Mouse (Mus musculus) left cerebral cortex, adult 8-10 months (tissue): ENCODE measurements around the gene Atp13a1. TPM values are rescaled to one million over a fixed set of nuclear protein-coding genes. Genes with fewer than 3 reads are reported as not detected.

Experiments used
- DNase-seq, 2 experiments: peaks; one replicate each; pipeline ENCODE4 v3.0.0; 2022; ENCODE audit warnings: low spot score in 2 of 2
- total RNA-seq, 4 experiments: library from RNA; stranded (reverse); gene quantifications; 2 replicates each; pipeline ENCODE4 v1.2.4; 2022

Atp13a1 gene
- total RNA-seq, 4 experiments from 2014 or later: 32.9 to 37.1 (median 35.3) TPM

DNA sequence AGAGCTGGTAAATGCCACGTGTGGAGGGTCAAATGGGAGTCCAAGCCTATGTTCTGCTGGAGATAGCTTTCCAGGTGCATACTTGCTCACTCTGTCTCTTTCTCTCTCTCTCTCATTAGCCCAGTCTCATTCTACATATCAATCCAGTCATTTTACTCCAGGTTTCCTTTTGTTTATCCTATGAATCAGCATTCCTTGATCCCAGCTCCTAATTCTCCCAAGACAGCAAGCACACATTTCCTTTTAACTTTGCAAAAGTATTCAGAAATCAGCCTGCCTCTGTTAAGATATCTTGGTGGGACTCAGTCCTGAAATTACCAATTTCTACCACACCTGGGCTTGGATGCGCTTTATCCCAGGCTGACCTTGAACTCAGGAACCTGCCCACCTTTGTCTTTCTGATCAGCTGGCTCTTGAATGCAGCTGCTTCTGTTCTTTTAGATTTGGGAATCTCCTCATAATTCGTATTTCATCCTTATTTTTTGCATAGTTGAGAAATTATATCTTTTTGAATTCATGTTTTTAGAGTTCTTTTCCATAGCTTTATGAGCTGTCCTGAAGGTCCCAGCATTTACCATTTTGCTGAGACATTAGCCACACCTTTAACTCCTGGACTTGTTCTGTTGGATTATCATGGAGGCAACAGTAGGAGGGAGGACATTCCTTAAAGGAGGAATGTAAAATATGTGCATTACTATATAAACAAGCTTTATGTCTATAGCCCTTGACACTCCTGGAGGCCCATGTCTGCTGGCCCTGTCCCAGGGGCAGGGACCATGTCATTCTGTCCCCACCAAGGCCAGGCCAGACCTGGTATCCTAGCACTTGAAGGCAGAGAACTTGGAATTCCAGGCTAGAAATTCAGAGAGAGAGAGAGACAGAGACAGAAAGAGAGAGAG lies 56.5 kb downstream of the Atp13a1 start:
- DNase-seq: no peak

DNA sequence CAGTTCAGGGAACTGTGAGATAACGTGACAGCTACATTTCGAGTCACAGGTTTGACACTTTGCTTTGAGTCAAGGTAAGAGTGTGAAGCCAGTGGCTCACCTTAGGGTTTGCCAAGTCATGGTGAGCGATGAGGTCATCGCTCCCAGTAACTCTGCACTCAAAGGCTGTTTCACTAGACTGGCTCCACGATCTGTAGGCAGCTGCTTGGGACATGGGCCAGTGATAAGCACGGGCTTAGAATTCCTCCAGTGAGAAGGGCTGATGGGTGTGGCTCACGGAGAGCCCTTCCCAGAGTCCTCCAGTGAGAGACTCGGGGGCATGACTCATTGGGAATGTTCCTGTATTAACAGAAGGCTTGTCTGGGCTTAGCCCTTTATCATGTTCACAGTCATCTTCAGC lies 58.0 kb downstream of the Atp13a1 start:
- no peak for DNase-seq

DNA sequence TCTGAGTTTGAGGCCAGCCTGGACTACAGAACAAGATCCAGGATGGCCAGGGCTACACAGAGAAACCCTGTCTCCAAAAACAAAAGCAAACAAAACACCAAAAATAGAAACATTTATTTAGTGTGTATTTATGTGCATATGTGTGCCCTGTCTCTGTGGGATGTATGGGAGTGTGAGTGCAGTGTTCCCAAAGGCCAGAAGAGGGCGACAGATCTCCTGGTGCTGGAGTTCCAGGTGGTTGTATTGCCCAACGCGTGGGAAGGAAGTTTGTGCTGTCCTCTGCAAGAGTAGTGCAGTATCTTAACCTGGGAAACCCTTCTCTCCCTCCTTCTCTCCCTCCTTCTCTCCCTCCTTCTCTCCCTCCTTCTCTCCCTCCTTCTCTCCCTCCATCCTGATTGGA lies 58.9 kb downstream of the Atp13a1 start:
- DNase-seq: no peak

DNA sequence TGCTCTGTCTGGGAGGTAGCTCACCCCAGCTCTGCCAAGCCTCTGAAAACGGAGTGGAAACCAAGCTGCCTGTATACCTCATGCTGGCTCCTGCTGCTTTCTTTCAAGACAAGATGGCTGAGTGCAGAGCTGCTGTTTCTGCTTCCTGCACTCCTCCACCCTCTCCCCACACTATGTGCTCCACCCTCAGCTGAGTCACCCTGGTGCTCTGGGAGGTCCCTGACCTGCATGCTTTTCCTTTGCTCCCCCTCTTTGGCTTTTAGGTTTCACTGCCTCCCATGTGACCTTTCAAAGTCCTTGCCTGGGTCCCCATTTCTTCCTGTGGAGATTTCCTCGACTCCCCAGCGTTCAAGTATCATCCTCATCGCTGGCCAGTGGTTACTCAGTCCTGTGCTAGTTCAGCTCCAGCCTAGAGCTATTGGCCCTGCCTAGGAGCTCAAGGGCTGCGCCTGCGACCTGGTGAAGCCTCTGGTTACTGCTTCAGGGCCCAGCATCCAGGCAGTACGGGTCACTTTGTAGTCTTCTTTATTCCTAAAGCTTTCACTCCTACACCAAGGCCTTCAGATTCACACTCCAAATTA lies 60.1 kb downstream of the Atp13a1 start:
- DNase-seq: no peak

DNA sequence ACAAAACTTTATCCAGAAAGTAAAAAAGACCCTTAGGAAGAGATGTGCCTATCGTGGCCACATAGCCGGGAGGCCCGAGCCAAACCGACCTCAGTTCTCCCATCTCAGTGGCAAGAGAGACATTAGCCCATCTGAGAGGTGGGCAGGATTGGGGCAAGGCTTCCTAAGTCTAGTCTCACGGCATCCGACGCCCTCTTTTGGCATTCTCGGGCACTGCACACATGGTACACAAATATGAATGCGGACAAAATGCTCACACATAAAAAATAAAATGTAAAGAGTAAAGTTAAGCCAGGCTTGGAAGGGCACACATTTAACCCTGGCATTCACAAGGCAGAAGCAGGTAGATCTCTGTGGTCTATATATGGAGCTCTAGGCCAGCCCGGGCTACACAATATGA lies 62.9 kb downstream of the Atp13a1 start:
- DNase-seq: no peak

Other genes starting within 250 kb of the Atp13a1 start
- 10 to 100 TPM; 15.1 to 21.7 (median 18.7) TPM for gene Zfp868, start 165.6 kb upstream of the Atp13a1 start, total RNA-seq
- gene Zfp964, start 136.7 kb upstream of the Atp13a1 start, total RNA-seq: 1 to 10 TPM; 3.6 to 4.6 (median 4.3) TPM
- gene Zfp869, start 80.4 kb upstream of the Atp13a1 start, total RNA-seq: 10 to 100 TPM; 22.9 to 25.9 (median 23.9) TPM
- 1 to 10 TPM; 3.3 to 4.3 (median 3.6) TPM for gene Zfp963, start 41.2 kb upstream of the Atp13a1 start, total RNA-seq
- 1 to 10 TPM in 3 of 4 experiments, under 1 TPM in 1; 0.46 to 5.3 (median 2.0) TPM for gene Gm20422, start 16.3 kb upstream of the Atp13a1 start, total RNA-seq
- 10 to 100 TPM; 27.1 to 29.1 (median 27.8) TPM for gene Zfp866, start within 50 bp of the Atp13a1 start, total RNA-seq
- gene Gmip, start 17.5 kb downstream of the Atp13a1 start, total RNA-seq: 10 to 100 TPM; 11.6 to 18.1 (median 15.7) TPM
- gene Lpar2, start 31.3 kb downstream of the Atp13a1 start, total RNA-seq: under 1 TPM; 0.57 to 0.68 (median 0.64) TPM
- 10 to 100 TPM; 16.4 to 19.4 (median 17.9) TPM for gene Pbx4, start 41.3 kb downstream of the Atp13a1 start, total RNA-seq
- under 1 TPM; 0.54 to 0.79 (median 0.65) TPM for gene Cilp2, start 96.5 kb downstream of the Atp13a1 start, total RNA-seq
- under 1 TPM in 1 of 4 experiments, not detected in 3; 0.28 TPM for gene Tssk6, start 111.0 kb downstream of the Atp13a1 start, total RNA-seq
- 100 to 1,000 TPM; 102 to 149 (median 131) TPM for gene Ndufa13, start 111.4 kb downstream of the Atp13a1 start, total RNA-seq
- gene Yjefn3, start 111.5 kb downstream of the Atp13a1 start, total RNA-seq: 10 to 100 TPM; 20.2 to 30.4 (median 21.7) TPM
- gene Gatad2a, start 205.2 kb downstream of the Atp13a1 start, total RNA-seq: 10 to 100 TPM; 29.7 to 38.2 (median 30.4) TPM